Mouse (Mus musculus): Measurements from ENCODE around the gene Irs1.
A peak's percentile ranks its signal among the peaks of the same experiment; 100 is the strongest.

Irs1 gene

DNA sequence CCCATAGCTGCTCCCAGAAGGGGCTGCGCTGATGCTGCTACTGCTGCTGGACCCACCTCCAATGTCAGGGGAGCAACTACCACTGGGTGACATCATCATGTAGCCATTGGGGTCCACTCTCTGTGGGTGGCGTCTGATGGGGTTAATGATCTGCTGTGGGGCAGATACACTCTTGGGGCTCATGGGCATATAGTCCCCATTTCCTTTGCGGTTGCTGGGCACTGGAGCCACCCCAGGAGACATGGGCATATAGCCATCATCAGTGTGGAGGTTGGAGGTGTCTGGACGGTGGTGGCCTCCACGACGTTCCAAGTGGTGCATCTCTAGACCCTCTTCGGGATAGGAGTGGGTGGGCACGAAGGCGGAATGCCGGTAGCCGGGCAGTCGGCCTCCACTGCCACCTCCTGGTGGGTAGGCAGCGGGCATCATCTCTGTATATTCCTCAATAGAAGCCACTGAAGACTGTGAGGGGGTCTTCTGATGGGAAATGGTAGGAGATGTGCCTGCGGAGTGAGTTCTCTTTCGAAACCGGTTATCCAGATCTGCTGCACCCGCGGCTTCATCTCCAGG is 2.7 kb downstream of the Irs1 start:
- no peak for DNase-seq (ENCODE audit: low spot score)

DNA sequence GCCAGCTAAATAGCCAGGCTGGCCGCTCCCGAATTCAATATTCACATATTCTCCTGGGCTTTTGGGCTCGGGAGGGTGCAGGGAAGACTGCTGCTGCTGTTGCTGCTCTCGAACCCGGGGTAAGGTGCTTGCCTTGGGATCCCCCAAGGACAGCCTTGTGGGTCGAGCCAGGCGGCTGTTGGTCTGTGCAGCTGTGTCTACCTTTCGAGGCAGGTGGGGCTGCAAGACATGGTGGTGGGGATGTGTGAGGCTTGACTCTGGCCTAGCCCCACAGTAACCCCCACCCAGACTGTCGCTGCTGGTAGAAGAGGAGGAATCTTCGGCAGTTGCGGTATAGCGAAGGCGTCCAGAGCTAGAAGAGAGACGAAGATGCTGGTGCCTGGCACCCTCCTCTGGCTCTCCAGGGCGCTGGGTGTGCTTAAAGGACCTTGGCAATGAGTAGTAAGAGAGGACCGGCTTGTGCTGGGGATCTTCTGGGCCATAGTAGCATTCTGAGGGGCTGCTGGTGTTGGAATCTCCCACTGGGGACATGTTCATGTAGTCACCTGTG is 3.4 kb downstream of the Irs1 start:
- DNase-seq (ENCODE audit: low spot score) = no peak

DNA sequence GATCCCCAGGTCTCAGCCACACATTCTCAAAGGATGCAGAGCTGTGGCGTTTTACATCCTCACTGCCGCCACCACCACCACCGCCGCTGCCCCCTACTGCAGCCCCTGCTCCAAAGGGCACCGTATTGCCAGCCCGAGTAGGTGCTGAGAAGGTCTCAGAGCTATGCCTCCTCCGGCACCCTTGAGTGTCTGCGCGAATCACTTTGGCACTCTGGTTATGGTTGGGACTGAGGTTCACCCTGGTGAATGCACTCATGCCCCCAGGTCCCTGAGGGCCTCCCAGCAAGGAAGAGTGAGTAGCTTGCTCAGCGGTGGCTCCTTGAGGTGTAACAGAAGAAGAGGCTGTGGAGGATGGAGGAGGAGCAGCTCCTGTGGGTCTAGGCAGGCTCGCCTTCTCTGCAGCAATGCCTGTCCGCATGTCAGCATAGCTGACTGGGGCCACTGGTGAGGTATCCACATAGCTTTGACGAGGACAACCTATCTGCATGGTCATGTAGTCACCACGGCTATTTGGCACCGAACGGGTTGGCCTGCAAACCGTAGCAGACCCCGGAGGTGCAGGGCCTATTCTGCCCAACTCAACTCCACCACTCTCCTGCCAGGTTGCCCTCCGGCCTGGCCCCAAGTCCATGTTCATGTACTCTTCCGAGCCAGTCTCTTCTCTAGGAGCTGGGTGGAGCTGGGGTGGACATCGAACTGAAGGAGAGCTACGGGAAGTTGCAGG is 4.0 kb downstream of the Irs1 start:
- DNase-seq (ENCODE audit: low spot score) = no peak

DNA sequence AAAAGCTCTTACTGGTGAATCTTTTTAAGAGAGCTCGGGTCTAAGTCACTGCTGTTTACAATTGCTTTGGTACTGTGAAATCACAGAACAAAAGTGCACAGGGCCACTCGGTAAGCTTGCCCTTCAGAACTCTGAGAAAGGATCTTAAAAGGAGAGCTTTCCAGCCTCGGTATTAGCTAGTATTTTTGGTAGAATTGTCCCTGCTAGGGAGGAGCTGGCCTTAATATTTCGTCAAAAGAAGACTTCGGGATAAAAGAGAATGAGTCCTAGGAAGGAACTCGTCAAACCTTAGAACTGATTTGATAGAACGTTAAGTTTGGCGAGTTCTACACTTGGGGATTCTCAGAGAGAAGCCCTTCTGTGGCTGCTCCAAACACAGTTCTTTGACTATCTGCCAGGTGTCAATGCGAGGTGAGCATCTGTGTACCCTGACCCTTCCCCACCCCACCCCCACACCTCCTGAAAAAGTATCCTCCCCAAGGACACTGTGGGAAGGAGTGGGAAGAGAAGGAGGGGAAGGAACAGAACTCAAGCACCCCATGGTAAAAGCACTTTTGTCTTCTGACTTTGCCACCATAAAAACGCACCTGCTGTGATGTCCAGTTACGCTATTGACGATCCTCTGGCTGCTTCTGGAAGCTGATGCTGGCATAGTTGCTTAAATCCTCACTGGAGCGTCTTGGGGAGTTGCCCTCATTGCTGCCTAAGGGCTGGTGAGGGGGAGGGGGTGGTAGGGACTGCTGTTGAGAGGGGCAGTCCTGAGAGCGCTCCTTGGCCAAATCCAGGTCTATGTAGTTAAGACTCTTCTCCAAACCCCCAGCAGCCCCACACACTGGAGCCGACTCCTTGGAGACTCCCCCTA is 4.8 kb downstream of the Irs1 start:
- DNase-seq (ENCODE audit: low spot score) = no peak

DNA sequence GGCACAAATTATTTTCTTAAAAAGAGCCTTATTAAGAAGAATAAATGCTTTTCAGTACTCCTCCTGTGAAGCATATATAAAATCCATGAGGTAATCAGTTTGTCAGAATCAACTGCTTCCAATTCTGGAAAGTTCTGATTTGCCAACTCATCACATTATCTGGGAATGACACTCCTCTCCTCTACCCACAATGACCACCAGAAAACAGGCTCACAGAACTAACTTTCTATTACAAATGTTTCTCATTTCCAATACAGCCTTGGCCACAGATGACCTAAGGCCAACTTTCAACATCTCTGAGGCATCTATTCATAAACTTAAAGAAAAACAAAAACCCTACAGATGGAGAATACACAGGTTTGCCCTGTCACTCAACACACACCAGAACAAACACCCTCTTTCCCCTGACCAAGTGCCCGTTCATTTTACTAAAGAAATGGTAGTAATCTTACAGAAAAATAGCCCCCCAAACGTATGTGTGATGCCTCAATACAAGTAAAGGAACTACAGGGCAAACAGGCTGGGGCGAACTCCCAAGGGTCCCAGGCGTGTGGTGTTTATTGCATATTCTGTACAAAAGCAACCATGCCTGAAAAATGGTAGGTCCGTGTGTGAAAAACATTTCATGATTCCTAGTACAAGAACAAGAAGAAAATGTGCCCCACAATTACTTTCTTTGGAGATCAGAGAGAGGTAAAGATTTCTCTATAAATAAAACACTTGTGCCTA is 5.6 kb downstream of the Irs1 start:
- DNase-seq (ENCODE audit: low spot score) = no peak

DNA sequence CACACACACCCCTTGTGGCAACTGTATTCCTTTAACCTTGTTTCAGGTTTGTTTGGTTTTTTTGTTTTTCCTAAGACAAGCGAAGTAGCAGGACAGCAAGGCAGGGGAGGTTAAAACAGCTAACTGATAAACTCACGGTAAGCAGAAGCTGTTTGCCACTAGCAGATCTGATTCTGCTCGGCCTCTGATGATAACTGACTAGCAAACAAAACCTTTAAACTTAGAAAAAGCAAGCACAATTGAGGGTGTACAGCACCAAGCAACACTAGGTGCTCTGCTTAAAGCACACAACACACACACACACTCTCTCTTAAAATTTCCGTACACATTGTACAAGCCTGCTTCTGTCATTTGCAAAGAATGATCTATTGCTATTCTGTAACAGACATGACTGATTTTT is 6.8 kb downstream of the Irs1 start:
- DNase-seq (ENCODE audit: low spot score) = no peak

DNA sequence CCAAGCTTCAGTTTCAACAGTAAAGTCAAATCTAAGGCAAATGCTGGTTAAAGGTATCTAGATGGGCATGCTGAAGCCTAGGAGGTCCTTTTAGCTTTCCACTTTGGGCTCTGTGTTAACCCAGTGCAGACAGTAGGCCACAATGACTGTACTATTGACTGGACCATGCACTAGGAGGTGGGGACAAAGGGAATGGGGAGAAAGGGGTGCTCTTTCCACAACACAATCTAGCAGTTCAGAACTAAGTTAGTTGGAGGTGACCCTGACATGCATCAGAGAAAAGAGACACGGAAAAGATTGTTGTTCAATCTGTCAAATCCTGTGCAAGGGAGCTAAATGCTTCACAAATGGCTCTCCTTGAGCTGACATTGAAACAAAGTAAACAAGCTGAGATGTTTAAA is 7.3 kb downstream of the Irs1 start:
- no peak for DNase-seq (ENCODE audit: low spot score)

DNA sequence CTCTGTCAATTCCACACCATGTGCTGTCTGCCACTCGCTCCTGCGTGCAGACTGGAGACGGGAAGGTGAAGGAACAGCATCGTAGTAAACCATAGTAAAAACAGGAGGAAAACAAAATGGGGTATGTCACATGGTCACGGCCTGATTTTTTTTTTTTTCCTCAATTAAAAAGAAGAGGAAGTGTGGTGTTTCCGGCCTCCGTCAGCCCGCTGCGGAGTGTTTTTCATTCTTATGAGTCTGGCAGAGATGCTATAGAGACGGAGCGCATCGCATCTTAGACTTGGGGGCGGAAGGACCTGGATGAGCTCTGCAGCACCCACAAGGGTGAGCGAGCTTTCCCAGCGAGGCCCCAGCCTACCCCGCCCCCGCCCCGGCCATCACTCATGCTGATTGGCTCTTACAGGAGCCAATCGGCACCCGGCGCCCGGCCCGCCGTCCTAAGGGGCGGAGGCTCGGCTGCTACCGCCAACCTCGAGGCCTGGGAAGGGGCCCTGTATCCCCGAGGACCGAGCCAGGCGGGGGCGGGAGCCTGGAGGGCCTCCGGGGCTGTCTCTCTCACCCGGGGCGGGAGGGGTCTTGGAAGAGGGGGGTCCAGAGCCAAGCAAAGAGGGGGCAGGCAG is 8.1 kb downstream of the Irs1 start:
- DNase-seq (ENCODE audit: low spot score) = peak; percentile 52

DNA sequence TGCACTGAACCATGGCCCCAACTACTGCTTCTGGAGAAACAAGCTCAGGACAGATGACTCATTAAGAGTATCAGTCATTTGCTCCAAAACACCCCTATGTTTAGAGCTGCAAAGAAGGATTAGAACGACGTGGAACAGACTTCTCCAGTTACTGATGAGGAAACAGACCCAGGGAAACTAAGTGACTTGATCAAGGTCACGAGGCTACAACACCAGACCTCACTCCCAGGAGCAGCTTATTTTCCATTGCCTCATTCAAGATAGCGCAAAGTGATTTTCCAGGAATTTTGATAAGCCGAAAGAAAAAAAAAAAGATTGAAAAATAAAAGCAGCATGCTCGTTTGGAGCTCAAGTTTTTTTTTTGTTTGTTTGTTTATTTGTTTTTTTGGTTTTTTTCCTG is 9.4 kb downstream of the Irs1 start:
- no peak for DNase-seq (ENCODE audit: low spot score)

DNA sequence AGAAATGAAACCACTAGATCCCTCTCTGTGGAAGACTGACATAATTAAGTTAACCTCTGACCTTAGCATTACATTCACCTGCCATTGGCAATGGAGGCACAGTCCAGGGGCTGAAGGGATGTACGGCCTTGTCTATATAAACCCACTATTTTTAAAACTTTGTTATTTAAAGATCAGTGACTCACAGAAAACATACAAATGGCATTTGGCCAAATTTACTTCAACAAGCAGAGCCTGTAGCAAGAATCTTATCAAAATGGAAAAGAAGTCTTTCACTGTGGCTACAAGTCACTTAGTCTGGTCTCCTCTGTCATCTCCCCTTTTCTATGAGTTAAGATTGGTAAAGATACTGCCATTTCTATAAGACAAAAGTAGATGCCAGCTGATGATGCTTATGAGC is 11.4 kb downstream of the Irs1 start:
- DNase-seq (ENCODE audit: low spot score) = no peak

DNA sequence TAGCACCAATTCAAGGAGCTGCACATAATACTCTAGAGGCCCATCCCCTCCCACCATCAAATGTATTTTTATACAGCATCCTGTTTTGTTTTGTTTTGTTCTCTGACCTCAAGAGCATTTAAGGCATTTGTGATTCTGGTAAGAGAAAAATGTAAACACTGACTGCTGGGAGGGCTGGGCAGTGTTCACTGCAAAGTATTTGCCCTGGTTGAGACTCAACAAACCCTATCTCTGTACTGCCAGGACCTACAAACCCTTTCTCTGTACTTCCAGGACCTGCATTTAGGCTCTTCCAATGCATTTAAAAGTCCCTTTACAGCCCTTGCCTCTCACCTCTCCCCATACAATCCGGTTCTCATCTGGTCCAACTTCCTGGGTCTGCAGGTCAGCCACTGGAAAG is 16.9 kb downstream of the Irs1 start:
- DNase-seq (ENCODE audit: low spot score) = no peak

DNA sequence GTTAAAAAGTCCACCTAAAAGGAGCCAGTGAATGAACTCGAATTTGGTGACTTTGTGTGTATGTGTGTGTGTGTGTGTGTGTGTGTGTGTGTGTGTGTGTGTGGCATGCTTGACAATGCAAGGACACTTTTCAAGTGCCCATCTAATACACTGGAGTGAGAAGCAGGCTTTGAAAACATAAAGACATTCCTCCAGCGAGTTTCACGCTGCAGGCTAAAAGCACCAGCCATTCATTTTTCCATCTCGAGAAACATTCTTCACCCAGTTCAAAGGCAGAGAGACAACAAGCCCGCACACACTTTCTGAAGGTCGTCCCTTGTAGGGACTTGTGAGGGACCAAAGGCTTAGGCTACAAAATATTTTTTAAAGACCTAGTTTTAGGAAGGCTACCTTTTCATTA is 17.7 kb downstream of the Irs1 start:
- no peak for DNase-seq (ENCODE audit: low spot score)

DNA sequence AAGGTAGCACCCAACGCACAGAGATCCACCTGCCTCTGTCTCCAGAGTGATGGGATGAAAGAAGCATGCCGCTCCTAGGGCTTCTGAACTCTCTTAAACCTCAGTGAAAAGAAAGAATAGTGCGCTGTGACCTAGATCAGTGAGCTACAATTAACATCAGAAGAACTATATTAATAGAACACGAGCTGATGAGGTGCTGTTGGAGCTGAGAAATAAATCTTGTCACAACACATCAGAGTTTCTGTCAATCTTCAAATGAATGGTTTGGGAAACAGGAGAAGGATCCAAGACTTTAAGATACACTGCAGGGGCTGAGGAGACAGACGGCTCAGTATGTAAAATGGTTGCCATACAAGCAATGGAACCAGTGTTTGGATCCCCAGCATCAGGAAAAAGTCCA is 19.0 kb downstream of the Irs1 start:
- DNase-seq (ENCODE audit: low spot score) = no peak

DNA sequence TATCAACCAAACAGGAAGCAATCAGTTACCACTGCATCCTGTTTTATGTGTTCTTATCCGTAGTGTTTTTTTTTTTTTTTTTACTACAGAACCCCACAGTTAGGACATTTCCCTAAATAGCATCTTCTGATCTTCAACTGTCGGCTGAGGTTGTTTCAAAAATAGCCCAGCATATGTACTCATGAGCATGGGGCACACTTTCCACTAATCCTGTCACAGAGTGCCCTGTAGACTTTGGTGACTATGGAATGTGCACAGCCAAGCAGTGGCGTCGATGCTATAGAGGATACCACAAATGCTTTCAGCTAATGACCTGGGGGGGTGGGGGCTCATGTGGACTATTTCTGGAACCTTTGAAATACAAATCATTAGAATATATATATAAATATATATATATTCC is 23.7 kb downstream of the Irs1 start:
- no peak for DNase-seq (ENCODE audit: low spot score)

DNA sequence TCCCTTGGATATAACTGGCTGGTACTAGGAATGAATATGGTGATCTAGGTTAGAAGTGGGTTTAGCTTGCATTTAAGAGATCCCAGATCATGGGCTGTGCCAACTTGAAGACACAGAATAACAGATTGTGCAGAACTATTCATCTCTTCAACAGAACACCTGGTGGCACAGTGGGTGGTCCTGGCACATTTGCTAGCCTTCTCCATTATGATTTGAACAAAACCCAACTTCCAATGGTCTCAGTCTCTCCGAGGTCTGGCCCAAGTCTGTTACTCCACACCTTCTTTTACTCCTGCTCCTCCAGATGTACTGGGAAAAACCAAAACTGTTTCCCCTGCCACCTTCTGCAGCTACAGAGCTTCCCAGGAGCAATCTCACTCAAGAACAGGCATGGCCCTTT is 28.9 kb downstream of the Irs1 start:
- DNase-seq (ENCODE audit: low spot score) = no peak

DNA sequence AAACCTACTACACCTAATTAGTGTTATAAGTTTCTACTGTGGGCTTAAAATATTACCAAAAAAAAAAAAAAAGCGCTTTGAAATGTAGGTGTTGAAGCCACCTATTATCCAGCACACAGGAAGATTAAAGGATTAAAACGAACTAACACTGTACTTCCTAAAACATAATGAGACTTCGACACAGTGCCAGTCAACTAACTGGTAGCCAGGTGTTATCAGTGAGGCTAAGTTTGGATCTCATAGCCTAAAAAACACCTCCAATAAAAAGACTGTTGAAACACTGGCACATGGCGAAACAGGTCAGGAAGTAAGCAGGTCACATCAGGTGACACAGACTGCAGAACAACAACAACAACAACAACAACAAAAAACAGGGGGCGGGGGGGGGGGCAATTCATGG is 29.6 kb downstream of the Irs1 start:
- DNase-seq (ENCODE audit: low spot score) = no peak

DNA sequence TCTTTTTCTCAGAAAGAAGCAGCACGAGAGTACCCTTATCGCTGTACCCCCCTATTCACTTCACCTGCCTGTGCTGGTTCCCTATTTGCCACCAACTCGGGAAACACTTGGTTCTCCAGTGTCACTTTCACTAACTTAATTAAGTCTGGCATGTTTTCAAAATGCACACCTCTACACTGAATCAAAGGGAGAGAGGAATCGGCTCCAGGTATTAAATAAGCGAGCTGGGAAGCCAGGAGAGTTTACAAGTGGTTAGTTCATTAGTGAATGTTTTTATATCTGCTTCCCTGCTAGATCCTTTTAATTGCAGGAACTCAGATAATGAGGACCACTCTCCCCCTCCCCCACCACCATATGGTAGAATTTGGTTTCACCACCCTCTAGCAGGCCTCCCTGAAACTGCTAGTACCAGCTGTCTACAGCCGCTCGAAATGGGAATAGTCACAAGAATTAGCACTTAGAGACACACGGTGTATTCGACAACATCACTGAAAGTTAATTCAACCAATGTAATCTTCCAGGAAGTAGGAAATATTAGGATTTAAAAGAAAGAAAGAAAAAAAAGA is 30.1 kb downstream of the Irs1 start:
- no peak for DNase-seq (ENCODE audit: low spot score)

DNA sequence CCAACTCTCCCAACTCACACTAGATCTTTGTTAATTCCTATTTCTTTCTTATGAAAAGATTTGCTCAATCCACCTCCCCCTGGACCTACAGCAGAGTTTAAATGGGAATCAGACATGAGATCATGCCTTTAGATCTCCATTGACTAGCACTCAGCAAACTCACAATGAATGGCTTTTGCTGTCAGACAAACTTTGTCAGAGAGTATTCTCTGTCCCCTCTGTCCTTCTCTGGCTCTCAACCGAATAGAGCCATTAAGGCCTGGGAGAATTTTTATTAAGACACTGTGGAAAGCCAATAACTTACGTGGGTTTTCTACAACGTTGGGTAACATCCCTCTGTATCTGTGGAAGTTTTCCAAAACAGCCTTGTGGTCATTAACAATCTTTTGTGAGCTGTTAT is 31.2 kb downstream of the Irs1 start:
- no peak for DNase-seq (ENCODE audit: low spot score)

DNA sequence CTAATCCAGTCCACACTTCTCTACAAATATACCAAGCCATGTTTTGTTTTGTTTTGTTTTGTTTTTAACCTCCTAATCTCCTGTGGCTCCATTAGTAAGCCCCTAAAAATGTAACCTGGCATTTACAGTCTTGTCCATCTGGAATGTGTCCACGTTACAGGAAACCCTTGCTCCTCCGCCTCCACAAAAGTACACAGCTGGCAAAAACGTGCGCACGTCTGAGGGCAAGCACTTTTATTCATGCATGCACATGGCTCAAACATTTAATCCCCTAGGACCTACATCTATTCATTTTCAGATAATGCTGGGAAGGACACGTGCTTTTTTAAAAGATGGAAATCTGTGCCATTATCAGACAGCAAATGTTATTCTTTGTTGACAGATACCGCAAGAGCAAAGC is 32.9 kb downstream of the Irs1 start:
- no peak for DNase-seq (ENCODE audit: low spot score)

DNA sequence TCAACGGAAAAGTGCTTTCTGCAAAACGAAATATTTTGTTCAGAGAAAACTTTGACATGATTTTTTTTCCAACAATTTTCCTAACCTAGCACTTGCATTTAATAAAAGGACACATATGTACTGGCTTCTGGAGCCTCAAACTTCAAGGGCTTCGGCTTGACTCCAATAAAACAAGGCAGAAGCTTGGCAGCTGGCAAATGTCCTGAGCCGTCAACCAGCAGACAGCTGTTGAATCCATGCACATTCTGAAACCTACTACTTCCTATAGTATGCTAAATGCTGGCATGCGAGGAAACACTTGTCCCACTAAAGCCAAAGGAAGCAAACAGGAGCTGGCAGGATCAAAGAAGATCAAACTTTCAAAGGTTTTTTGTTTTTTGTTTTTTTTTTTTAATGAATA is 33.8 kb downstream of the Irs1 start:
- no peak for DNase-seq (ENCODE audit: low spot score)

DNA sequence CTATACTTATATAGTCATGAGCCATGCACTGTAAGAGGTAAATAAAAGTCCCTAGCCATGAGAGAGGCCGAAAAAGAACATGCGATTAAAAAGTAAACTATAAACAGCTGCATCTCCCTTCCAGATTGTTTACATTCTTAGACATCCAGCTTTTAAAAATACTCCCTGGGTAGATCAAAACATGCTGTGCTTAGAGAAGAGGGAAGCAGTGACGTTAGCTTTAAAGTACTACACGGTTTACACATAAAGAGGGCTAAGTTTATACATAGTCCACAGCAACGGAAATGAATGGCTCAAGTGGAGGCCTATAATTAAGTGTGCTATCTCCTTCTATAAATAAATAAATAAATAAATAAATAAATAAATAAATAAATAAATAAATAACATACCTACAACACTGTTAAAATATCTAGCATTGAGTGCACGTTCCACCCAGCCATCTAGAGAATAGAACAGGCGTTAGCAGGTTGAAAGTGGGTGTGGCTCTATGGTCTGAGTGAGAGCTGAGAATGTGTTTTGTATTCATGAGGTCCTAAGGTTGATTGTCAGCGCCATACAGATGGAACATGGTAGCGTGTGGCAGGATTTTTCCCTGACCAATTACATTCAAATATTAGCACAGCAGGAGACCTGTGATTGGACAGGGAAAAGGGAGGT is 37.3 kb downstream of the Irs1 start:
- DNase-seq (ENCODE audit: low spot score) = no peak
